Mouse (Mus musculus): ENCODE measurements around the gene Sertad4.
A peak's percentile ranks its signal among the peaks of the same experiment; 100 is the strongest.

Sertad4 gene

DNA sequence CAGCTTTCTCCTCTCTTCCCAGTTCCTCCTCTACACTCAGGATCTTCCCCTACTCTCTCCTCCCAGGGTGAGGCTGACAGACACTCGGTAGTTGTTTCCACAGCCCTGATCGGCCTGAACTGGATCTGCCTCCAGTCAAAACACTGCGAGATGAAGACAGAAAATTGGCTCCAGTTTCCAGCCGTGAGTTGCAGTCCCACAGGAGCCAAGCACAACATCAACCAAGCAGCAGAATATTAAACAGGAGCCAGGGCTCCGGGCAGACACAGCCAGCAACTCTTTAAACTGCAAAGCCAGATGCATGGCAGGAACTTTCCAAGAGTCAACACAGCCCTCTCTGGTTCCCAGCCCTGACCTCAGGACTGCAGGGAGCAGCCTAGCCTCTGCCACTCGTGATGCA lies 3.9 kb downstream of the Sertad4 start:
- peak; percentile 52 for DNase-seq (ENCODE audit: low spot score)

GRCm38 (mm10) chr1:192851126-192851525 lies 4.4 kb downstream of the Sertad4 start:
- DNase-seq (ENCODE audit: low spot score), result no peak

DNA sequence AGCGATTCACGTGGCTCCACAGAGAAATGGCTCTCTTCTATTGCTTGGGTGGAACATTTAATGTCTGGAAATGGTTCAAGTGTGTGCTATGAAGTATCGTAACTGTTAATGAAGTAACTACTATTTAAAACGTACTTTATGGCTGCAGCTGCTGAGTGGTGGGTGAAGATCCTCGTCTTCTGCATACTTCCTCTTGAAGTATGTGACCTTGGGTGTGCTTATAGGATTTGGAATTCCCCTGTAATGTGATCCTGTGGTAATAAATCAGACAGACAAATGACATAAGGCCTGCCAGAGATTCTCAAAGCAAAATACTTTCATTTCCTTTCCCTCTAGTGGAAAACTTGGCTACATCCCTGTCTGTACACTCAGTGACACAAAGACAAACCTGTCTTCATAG lies 5.9 kb downstream of the Sertad4 start:
- no peak for DNase-seq (ENCODE audit: low spot score)

DNA sequence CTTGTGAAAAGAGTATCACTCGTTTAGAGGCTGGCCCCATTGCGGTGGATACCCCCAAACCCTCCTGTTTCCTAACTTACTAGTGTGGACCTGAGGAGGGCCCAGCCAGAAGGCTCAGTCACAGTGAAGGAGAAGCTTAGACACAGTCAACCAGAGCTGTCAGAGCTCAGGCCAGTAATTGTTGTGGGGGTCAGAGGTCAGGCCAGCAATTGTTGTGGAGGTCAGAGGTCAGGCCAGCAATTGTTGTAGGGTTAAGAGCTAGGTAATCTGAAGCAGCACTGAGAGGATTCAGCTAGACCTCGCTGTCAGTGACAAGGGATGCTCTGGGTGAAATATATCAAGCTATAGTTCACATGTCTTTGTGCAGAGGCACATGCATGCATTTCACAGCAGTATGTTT lies 8.3 kb downstream of the Sertad4 start:
- DNase-seq (ENCODE audit: low spot score), result peak; percentile 68

- no peak for DNase-seq (ENCODE audit: low spot score)
Observed at GRCm38 (mm10) chr1:192841094-192841813, 14.3 kb downstream of the Sertad4 start.

GRCm38 (mm10) chr1:192840655-192841054 lies 14.9 kb downstream of the Sertad4 start:
- DNase-seq (ENCODE audit: low spot score), result no peak

DNA sequence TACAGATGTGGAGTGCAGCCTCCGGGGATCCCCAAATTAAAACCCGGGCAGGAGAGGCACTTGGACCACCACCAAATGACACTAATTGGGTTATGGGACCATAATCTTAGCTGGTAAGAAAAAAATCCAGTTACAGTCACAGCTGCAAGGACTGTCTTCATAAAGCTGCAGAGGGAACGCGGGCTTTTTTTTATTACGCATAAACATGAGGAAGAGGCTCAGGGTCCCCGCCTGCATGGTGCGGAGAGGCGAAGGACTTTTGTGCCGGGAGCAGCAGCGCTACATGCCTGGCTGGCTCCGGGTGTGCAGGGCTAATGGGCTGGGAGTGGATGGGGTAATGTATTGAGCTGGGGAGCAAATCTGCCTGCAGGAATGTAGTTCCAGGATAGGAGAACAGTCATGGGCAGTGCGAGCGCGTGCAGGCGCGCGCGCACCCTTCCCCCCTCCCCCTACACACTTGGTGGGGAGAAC lies 20.3 kb downstream of the Sertad4 start:
- peak; percentile 62 for DNase-seq (ENCODE audit: low spot score)

GRCm38 (mm10) chr1:192834361-192835210 lies 21.0 kb downstream of the Sertad4 start:
- DNase-seq (ENCODE audit: low spot score), result peak; percentile 76

- peak; percentile 51 for DNase-seq (ENCODE audit: low spot score)
Observed at GRCm38 (mm10) chr1:192833586-192833985, 22.0 kb downstream of the Sertad4 start.

- peak; percentile 3 for DNase-seq (ENCODE audit: low spot score)
Observed at GRCm38 (mm10) chr1:192833097-192833496, 22.5 kb downstream of the Sertad4 start.

- no peak for DNase-seq (ENCODE audit: low spot score)
Observed at GRCm38 (mm10) chr1:192832338-192832737, 23.2 kb downstream of the Sertad4 start.

- peak; percentile 48 for DNase-seq (ENCODE audit: low spot score)
Observed at GRCm38 (mm10) chr1:192830444-192830843, 25.1 kb downstream of the Sertad4 start.

- no peak for DNase-seq (ENCODE audit: low spot score)
Observed at GRCm38 (mm10) chr1:192828928-192829327, 26.6 kb downstream of the Sertad4 start.

- no peak for DNase-seq (ENCODE audit: low spot score)
Observed at GRCm38 (mm10) chr1:192827955-192828354, 27.6 kb downstream of the Sertad4 start.

DNA sequence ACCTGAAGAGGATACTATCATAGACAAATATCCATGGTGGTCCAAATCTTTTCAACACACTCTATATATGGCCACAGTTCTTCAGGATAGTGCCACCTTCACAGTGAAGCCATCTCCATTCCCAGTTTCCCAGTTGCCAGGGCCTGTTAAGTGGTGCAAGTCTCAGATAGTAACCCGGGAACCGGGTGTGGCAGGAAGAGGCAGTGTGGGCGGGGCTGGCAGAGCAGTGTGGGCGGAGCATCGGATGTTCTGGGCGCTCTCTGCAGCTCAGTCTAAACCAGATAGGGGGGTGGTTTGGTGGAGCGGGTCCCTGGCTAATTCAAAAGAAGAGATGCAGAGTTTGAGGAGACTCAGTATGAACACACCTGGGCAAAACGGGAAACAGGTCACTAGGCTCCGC lies 29.8 kb downstream of the Sertad4 start:
- no peak for DNase-seq (ENCODE audit: low spot score)

DNA sequence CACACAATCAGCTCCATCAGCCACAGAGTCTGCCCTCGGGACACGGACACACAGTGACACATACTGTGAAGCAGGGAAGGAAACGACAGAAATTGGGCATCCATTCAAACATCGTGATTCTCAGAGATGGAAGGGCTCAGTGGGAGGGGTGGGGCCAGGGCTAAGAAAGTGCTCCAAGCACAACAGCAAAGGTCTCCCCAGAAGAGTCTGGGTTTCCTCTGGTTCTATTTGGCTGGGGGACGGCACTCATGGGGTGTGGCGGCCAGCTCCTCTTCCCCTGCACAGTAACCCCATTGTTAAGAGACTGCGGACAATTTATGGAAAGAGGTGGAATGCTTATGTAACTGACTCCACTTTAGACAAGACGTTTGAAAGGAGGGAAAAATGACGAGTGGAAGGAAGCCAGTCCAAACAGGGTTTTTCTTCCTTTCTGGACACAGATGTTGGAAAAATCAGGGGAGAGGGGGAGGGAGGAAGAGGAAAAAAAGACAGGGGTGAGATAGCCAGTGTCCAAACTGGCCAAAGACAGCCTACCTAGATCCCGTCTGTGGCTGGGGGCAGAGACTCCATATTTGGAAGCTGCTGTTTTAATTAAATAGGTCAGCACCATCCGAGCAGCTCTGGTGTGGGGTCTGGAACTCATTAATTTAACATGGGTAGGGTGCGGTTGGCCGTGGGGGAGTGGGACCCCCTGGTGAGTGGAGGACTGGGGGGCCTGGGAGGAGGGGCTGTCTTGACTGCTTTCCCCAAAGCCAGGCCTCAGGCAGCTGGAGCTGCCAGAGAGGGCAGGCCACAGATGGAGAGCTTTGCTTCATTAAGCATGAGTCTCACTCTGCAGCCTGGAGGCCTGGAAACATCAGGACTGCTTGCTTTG lies 32.7 kb downstream of the Sertad4 start:
- DNase-seq (ENCODE audit: low spot score), result peak; percentile 48

DNA sequence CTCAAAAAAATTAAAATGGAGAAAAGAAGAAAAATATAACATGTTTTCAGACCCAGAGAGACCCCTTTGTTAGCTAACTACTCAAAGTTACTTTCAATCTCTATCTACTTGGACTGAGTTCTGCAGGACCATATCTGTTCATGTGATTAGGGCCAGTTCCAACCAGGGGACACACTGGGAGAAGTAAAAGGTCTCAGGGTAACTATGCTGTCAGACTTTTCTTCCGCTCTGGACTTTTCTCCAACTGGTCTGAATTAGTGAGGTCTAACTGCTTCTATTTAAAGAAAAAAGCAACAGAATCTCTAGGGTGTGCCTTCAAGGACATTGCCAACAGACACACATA lies 33.3 kb downstream of the Sertad4 start:
- DNase-seq (ENCODE audit: low spot score), result no peak

- no peak for DNase-seq (ENCODE audit: low spot score)
Observed at GRCm38 (mm10) chr1:192818334-192818733, 37.2 kb downstream of the Sertad4 start.

GRCm38 (mm10) chr1:192815789-192816188 lies 39.8 kb downstream of the Sertad4 start:
- no peak for DNase-seq (ENCODE audit: low spot score)

- DNase-seq (ENCODE audit: low spot score), result peak; percentile 87
Observed at GRCm38 (mm10) chr1:192814700-192815099, 40.9 kb downstream of the Sertad4 start.

DNA sequence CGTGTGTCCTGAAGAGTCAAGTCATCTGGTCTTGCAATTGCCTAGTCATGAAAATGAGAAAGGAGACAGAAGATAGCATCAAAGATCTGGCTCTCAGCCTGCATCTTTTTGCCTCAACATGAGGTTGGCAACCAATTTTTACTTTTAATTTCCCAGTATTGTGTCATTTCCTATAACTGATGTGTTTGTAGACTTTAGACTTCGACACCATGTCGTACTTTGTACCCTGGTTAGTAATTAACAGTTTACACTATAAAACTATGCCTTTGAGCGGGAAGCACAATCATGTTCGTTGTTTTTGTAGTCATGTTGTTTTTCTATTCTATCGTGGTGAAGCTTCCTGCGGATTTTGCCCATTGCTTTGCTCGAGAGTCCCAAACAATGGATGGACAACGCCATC lies 42.8 kb downstream of the Sertad4 start:
- no peak for DNase-seq (ENCODE audit: low spot score)

DNA sequence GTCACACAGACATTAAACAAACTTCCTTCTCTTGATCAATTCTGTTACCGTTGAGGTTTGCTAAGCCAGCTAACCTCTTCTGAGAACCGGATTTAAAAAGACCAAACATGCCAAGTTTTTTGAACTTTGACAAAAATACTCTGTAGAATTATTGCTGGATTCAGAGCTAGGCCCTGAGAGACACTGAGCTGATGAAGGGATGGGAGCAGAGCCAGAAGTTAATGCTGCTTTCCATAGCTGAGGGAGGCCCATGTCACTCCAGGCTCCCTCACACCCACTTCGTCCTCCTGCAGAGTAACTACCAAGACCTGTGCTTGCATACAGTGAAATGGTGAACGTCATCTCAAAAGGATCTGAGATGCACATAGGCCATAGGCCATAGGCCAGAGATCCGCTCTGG lies 43.3 kb downstream of the Sertad4 start:
- DNase-seq (ENCODE audit: low spot score), result no peak

Data from embryo, embryonic 10 days (tissue).